Mouse (Mus musculus) hindbrain, embryonic 14.5 days (tissue): ENCODE results near the gene Jup. TPM values are rescaled to one million over a fixed set of nuclear protein-coding genes. Genes with fewer than 3 reads are reported as not detected.
A peak's percentile ranks its signal among the peaks of the same experiment; 100 is the strongest.
"Not testable (repeated sequence)": the region's sequence is repeated elsewhere in the genome, so short reads cannot be mapped to it uniquely, and the experiment has no call there.

Source experiments
- ATAC-seq: fragments of 200-750 bp; cut with Nextera tagmentation; 2 replicates; pipeline ENCODE4 v1.8.0; 2017; ENCODE audit warnings: moderate number of reproducible peaks, mild to moderate bottlenecking, moderate TSS enrichment, moderate library complexity; ENCODE audit not compliant: low FRiP score
- DNase-seq: peaks from one replicate; pipeline ENCODE4 v3.0.0-alpha.2; 2015; ENCODE audit warnings: low spot score
- H3K27ac ChIP-seq: fragments of 300-500 bp; sonication (generic); 2 replicates; pipeline ENCODE4 v1.5.1; 2014; ENCODE audit warnings: mild to moderate bottlenecking, moderate library complexity
- H3K27me3 ChIP-seq: fragments of 300-500 bp; sonication (generic); 2 replicates; pipeline ENCODE4 v1.6.1; 2014; ENCODE audit warnings: mild to moderate bottlenecking, low read length, mixed read lengths; ENCODE audit not compliant: control insufficient read depth, insufficient read depth
- H3K36me3 ChIP-seq: fragments of 300-500 bp; sonication (generic); replicated peaks from 2 replicates; pipeline ENCODE4 v1.6.1; 2014; ENCODE audit not compliant: control insufficient read depth, insufficient read depth
- H3K4me1 ChIP-seq: fragments of 300-500 bp; sonication (generic); replicated peaks from 2 replicates; pipeline ENCODE4 v1.6.1; 2014; ENCODE audit warnings: antibody characterized with exemption, low read length, mixed read lengths; ENCODE audit not compliant: control insufficient read depth, insufficient read depth
- H3K4me2 ChIP-seq: fragments of 300-500 bp; sonication (generic); replicated peaks from 2 replicates; pipeline ENCODE4 v1.6.1; 2014; ENCODE audit warnings: mild to moderate bottlenecking, moderate library complexity
- H3K4me3 ChIP-seq: fragments of 300-500 bp; sonication (generic); replicated peaks from 2 replicates; pipeline ENCODE4 v1.5.1; 2014; ENCODE audit warnings: mild to moderate bottlenecking, low read length
- H3K9ac ChIP-seq: fragments of 300-500 bp; sonication (generic); 2 replicates; pipeline ENCODE4 v1.6.1; 2014
- H3K9me3 ChIP-seq: fragments of 300-500 bp; sonication (generic); 2 replicates; pipeline ENCODE4 v1.6.1; 2016; ENCODE audit warnings: low read length; ENCODE audit not compliant: control insufficient read depth
- WGBS: fragments of 180-500 bp; shearing (Covaris S2); extraction: QIAGEN DNeasy Blood & Tissue Kit; methylation state at CpG from one replicate; pipeline ENCODE4 v1.1.7; 2014; 5-methylcytosine and 5-hydroxymethylcytosine counted together
- polyA plus RNA-seq: library from polyadenylated mRNA; unstranded; fragments of >200 nt; fragmentation: Nextera tagmentation; extraction: Ambion mirVana; gene quantifications from 2 replicates; pipeline ENCODE4 v1.2.1, GENCODE M21; 2014

Jup gene
- polyA plus RNA-seq, 1 experiment from 2014 or later, result 59.6 TPM

GRCm38 (mm10) chr11:100371981-100372558, 25.5 kb downstream of the Jup start:
- DNase-seq, result no peak

GRCm38 (mm10) chr11:100369822-100370221, 27.7 kb downstream of the Jup start:
- peaks cover 47% of the 10 kb centered on the region for H3K36me3 ChIP-seq
- 83% methylated on average over 8 of the region's 8 CpGs for WGBS
- no peak overlapping the region for H3K4me2 ChIP-seq
- DNase-seq (no peak), ATAC-seq (no peak)
- H3K27me3 ChIP-seq, result no peaks in the 10 kb centered on the region
- no peaks in the 10 kb centered on the region for H3K9me3 ChIP-seq
- H3K4me1 ChIP-seq, result no peaks in the 10 kb centered on the region
- H3K27ac ChIP-seq, result no peak overlapping the region
- H3K9ac ChIP-seq, result no peak overlapping the region
- no peak overlapping the region for H3K4me3 ChIP-seq

More at GRCm38 (mm10) chr11:100371981-100372558, 25.5 kb downstream of the Jup start:
- no peak overlapping the region for H3K27ac ChIP-seq
- no peak overlapping the region for H3K4me2 ChIP-seq
- 65% methylated on average over 7 of the region's 8 CpGs for WGBS
- H3K9ac ChIP-seq, result no peak overlapping the region
- no peak overlapping the region for H3K4me3 ChIP-seq
- peak; percentile 53; the same call in 1 of the 2 replicates for ATAC-seq
- H3K36me3 ChIP-seq, result peaks cover 70% of the 10 kb centered on the region
- H3K27me3 ChIP-seq, result no peaks in the 10 kb centered on the region
- no peaks in the 10 kb centered on the region for H3K4me1 ChIP-seq
- no peaks in the 10 kb centered on the region for H3K9me3 ChIP-seq

- Histone ChIP-seq H3K36me3 (peaks cover 43% of the 10 kb centered on the region), H3K4me2 (no peak overlapping the region), H3K27ac (no peak overlapping the region), H3K4me3 (no peak overlapping the region), H3K27me3 (no peaks in the 10 kb centered on the region), H3K4me1 (no peaks in the 10 kb centered on the region), H3K9ac (no peak overlapping the region), H3K9me3 (no peaks in the 10 kb centered on the region)
- WGBS, result 76% methylated on average over 7 of the region's 7 CpGs
- ATAC-seq, result no peak
- DNase-seq, result no peak
These were observed 28.4 kb downstream of the Jup start for GRCm38 (mm10) chr11:100369145-100369544.

- Histone ChIP-seq H3K36me3 (no peaks in the 10 kb centered on the region), H3K4me2 (no peak overlapping the region), H3K9me3 (no peaks in the 10 kb centered on the region), H3K4me1 (no peaks in the 10 kb centered on the region), H3K27ac (no peak overlapping the region), H3K27me3 (peaks cover 3% of the 10 kb centered on the region; the same call in 1 of the 2 replicates), H3K9ac (no peak overlapping the region), H3K4me3 (no peak overlapping the region)
- WGBS, result 20% methylated on average over 12 of the region's 12 CpGs
- DNase-seq, result peak; percentile 64
- peak; percentile 41; the same call in 1 of the 2 replicates for ATAC-seq
These were observed 34.5 kb downstream of the Jup start for GRCm38 (mm10) chr11:100362979-100363562.

- Histone ChIP-seq H3K4me2 (no peak overlapping the region), H3K4me3 (no peak overlapping the region), H3K27ac (no peak overlapping the region), H3K36me3 (no peaks in the 10 kb centered on the region), H3K4me1 (no peaks in the 10 kb centered on the region), H3K9ac (no peak overlapping the region), H3K9me3 (no peaks in the 10 kb centered on the region), H3K27me3 (peaks cover 3% of the 10 kb centered on the region; the same call in 1 of the 2 replicates)
- ATAC-seq (peak; percentile 75; the same call in 1 of the 2 replicates), DNase-seq (peak; percentile 90)
- 11% methylated on average over 8 of the region's 8 CpGs for WGBS
These were observed 35.2 kb downstream of the Jup start for GRCm38 (mm10) chr11:100362209-100362978.

- not testable (repeated sequence) for DNase-seq, H3K27ac ChIP-seq, H3K4me3 ChIP-seq, ATAC-seq, H3K27me3 ChIP-seq, H3K9ac ChIP-seq, H3K4me1 ChIP-seq, H3K9me3 ChIP-seq, H3K36me3 ChIP-seq, H3K4me2 ChIP-seq
- WGBS, result no CpG with 5 or more reads among the region's 13 CpGs
These were observed 36.5 kb downstream of the Jup start for GRCm38 (mm10) chr11:100361059-100361458.

GRCm38 (mm10) chr11:100360175-100360574, 37.4 kb downstream of the Jup start:
- 79% methylated on average over 6 of the region's 6 CpGs for WGBS
- ATAC-seq (no peak), DNase-seq (no peak)

GRCm38 (mm10) chr11:100357408-100357807, 40.2 kb downstream of the Jup start:
- DNase-seq, result no peak
- Histone ChIP-seq H3K4me1 (peaks cover 15% of the 10 kb centered on the region), H3K4me3 (no peak overlapping the region), H3K27me3 (peaks cover 3% of the 10 kb centered on the region; the same call in 1 of the 2 replicates), H3K9ac (no peak overlapping the region), H3K9me3 (no peaks in the 10 kb centered on the region), H3K4me2 (no peak overlapping the region), H3K36me3 (no peaks in the 10 kb centered on the region; the same call in 1 of the 2 replicates), H3K27ac (no peak overlapping the region)
- ATAC-seq, result no peak
- WGBS, result 56% methylated on average over 5 of the region's 5 CpGs

More at GRCm38 (mm10) chr11:100360175-100360574, 37.4 kb downstream of the Jup start:
- peaks cover 3% of the 10 kb centered on the region; the same call in 1 of the 2 replicates for H3K4me1 ChIP-seq
- no peak overlapping the region for H3K9ac ChIP-seq
- H3K36me3 ChIP-seq, result no peaks in the 10 kb centered on the region
- H3K9me3 ChIP-seq, result no peaks in the 10 kb centered on the region
- peaks cover 3% of the 10 kb centered on the region; the same call in 1 of the 2 replicates for H3K27me3 ChIP-seq
- H3K27ac ChIP-seq, result no peak overlapping the region
- no peak overlapping the region for H3K4me3 ChIP-seq
- no peak overlapping the region for H3K4me2 ChIP-seq

- Histone ChIP-seq H3K36me3 (no peaks in the 10 kb centered on the region; the same call in 1 of the 2 replicates), H3K9me3 (no peaks in the 10 kb centered on the region), H3K9ac (peak overlapping the region; percentile 69; the same call in 1 of the 2 replicates), H3K4me2 (peak overlapping the region; percentile 97), H3K4me3 (peak overlapping the region; percentile 71), H3K27me3 (peaks cover 3% of the 10 kb centered on the region; the same call in 1 of the 2 replicates), H3K4me1 (peaks cover 18% of the 10 kb centered on the region), H3K27ac (no peak overlapping the region)
- WGBS, result 16% methylated on average over 9 of the region's 9 CpGs
- DNase-seq (peak; percentile 30), ATAC-seq (no peak)
These were observed 40.7 kb downstream of the Jup start for GRCm38 (mm10) chr11:100356819-100357211.
